Mouse (Mus musculus) CH12.LX (cell line): ENCODE measurements around the gene Hoxc10. TPM values are rescaled to one million over a fixed set of nuclear protein-coding genes. Genes with fewer than 3 reads are reported as not detected.

Experiments used
- DNase-seq: peaks from one replicate; pipeline ENCODE4 v3.0.0-alpha.2; 2013; ENCODE audit errors: extremely low read depth
- H3K27ac ChIP-seq: 2 replicates; pipeline ENCODE4 v1.5.1; 2012; ENCODE audit warnings: low read depth, mild to moderate bottlenecking, control low read depth, moderate library complexity; ENCODE audit not compliant: insufficient read depth
- H3K27me3 ChIP-seq: replicated peaks from 2 replicates; pipeline ENCODE3; 2012; ENCODE audit warnings: inconsistent platforms
- H3K36me3 ChIP-seq, 2 experiments: replicated peaks in 1 of 2; 2 replicates each; pipeline versions ENCODE3 to v1.6.1; 2012; ENCODE audit warnings: inconsistent platforms in 1 of 2, low read length in 1 of 2, mild to moderate bottlenecking in 1 of 2, mixed read lengths in 1 of 2, moderate library complexity in 1 of 2; ENCODE audit not compliant: control insufficient read depth in 1 of 2, insufficient read depth in 1 of 2
- H3K4me1 ChIP-seq, 2 experiments: 2 replicates each; pipeline ENCODE4 v1.6.1; 2012; ENCODE audit warnings: inconsistent platforms in 1 of 2, moderate library complexity in 1 of 2; ENCODE audit not compliant: insufficient read depth in 2 of 2, control insufficient read depth in 1 of 2
- H3K4me2 ChIP-seq: 2 replicates; pipeline ENCODE4 v1.6.1; 2012; ENCODE audit warnings: low read depth, mild to moderate bottlenecking, control low read depth; ENCODE audit not compliant: poor library complexity, insufficient read depth, severe bottlenecking
- H3K4me3 ChIP-seq, 3 experiments: fragments of 150-350 bp in 1 of 3; sonication (generic) in 1 of 3; replicated peaks in 1 of 3; 2 replicates each; pipeline versions ENCODE3 to v1.5.1; 2011 to 2012; ENCODE audit warnings: low read depth in 2 of 3, low read length in 2 of 3, mild to moderate bottlenecking in 2 of 3, moderate library complexity in 2 of 3, control low read depth in 1 of 3, improper control_type of control experiment in 1 of 3, inconsistent platforms in 1 of 3, mixed read lengths in 1 of 3; ENCODE audit not compliant: poor library complexity in 1 of 3
- H3K79me2 ChIP-seq: replicated peaks from 2 replicates; pipeline ENCODE4 v1.6.1; 2012; ENCODE audit warnings: mild to moderate bottlenecking, moderate library complexity; ENCODE audit not compliant: control insufficient read depth, poor library complexity, insufficient read depth, severe bottlenecking; ENCODE audit errors: extremely low read depth
- H3K9ac ChIP-seq: 2 replicates; pipeline ENCODE4 v1.6.1; 2012; ENCODE audit warnings: low read depth, mild to moderate bottlenecking, control low read depth, moderate library complexity; ENCODE audit not compliant: insufficient read depth
- H3K9me3 ChIP-seq: replicated peaks from 2 replicates; pipeline ENCODE3; 2012; ENCODE audit warnings: low read length, inconsistent platforms, mixed read lengths
- CHD2 ChIP-seq: IDR thresholded peaks from 2 replicates; pipeline ENCODE4 v1.6.1; 2011; ENCODE audit warnings: low read length, improper control_type of control experiment
- ELF1 ChIP-seq: IDR thresholded peaks from 2 replicates; pipeline ENCODE4 v1.6.1; 2014; ENCODE audit warnings: low read depth, mild to moderate bottlenecking, inconsistent platforms, low read length, improper control_type of control experiment
- JUN ChIP-seq: IDR thresholded peaks from 2 replicates; pipeline ENCODE4 v1.6.1; 2011; ENCODE audit warnings: low read depth, mild to moderate bottlenecking, low read length, improper control_type of control experiment, moderate library complexity; ENCODE audit not compliant: insufficient read depth
- MXI1 ChIP-seq: IDR thresholded peaks from 2 replicates; pipeline ENCODE4 v1.6.1; 2011; ENCODE audit warnings: mild to moderate bottlenecking, low read depth, low read length, improper control_type of control experiment
- MYC ChIP-seq: IDR thresholded peaks from 2 replicates; pipeline ENCODE4 v1.6.1; 2011; ENCODE audit warnings: low read depth, mild to moderate bottlenecking, improper control_type of control experiment, low read length
- NRF1 ChIP-seq: IDR thresholded peaks from 2 replicates; pipeline ENCODE4 v1.6.1; 2014; ENCODE audit warnings: low read depth, mild to moderate bottlenecking, inconsistent platforms, low read length, improper control_type of control experiment, moderate library complexity
- PAX5 ChIP-seq: IDR thresholded peaks from 2 replicates; pipeline ENCODE4 v1.6.1; 2012; ENCODE audit warnings: low read length, inconsistent platforms, mixed read lengths
- SIN3A ChIP-seq: IDR thresholded peaks from 2 replicates; pipeline ENCODE4 v1.6.1; 2012; ENCODE audit warnings: low read length, improper control_type of control experiment, inconsistent platforms
- UBTF ChIP-seq: IDR thresholded peaks from 2 replicates; pipeline ENCODE4 v1.6.1; 2012; ENCODE audit warnings: low read depth, mild to moderate bottlenecking, inconsistent platforms, low read length, improper control_type of control experiment, moderate library complexity
- ZC3H11A ChIP-seq: IDR thresholded peaks from 2 replicates; pipeline ENCODE4 v1.6.1; 2012; ENCODE audit warnings: low read depth, mild to moderate bottlenecking, inconsistent platforms, low read length, improper control_type of control experiment
- ZKSCAN1 ChIP-seq: IDR thresholded peaks from 2 replicates; pipeline ENCODE4 v1.6.1; 2012; ENCODE audit warnings: low read depth, inconsistent platforms, low read length, improper control_type of control experiment, borderline replicate concordance
- dilution Hi-C: fragments of 300-500 bp; cut with MboI; formaldehyde crosslinking; loops from 2 replicates; pipeline ENCODE4 v1.14.3; 2020; ENCODE audit warnings: low sequenced_read_pairs; ENCODE audit not compliant: extremely low pct_unique_long_range_greater_than_20kb, extremely low pct_ligation_motif_present
- in situ Hi-C: fragments of 300-500 bp; cut with MboI; formaldehyde crosslinking; loops from 3 replicates; pipeline ENCODE4 v1.14.3; 2019; ENCODE audit warnings: low sequenced_read_pairs, low pct_ligation_motif_present, low pct_unique_long_range_greater_than_20kb, mixed read lengths
- polyA plus RNA-seq: library from polyadenylated mRNA; unstranded; fragments of >175 nt; gene quantifications from 2 replicates; pipeline ENCODE4 v1.2.1, GENCODE M21; 2012; ENCODE audit warnings: low read depth; ENCODE audit not compliant: insufficient read length
- total RNA-seq, 2 experiments: library from RNA; depleted of rRNA; stranded (reverse); fragments of 300-350 nt in 1 of 2; fragments of >200 nt in 1 of 2; gene quantifications; 2 replicates each; pipeline ENCODE4 v1.2.3; 2012 to 2014

Gene Hoxc10
- total and polyA plus RNA-seq, 3 experiments, result 0.11 TPM; not detected in 2

DNA sequence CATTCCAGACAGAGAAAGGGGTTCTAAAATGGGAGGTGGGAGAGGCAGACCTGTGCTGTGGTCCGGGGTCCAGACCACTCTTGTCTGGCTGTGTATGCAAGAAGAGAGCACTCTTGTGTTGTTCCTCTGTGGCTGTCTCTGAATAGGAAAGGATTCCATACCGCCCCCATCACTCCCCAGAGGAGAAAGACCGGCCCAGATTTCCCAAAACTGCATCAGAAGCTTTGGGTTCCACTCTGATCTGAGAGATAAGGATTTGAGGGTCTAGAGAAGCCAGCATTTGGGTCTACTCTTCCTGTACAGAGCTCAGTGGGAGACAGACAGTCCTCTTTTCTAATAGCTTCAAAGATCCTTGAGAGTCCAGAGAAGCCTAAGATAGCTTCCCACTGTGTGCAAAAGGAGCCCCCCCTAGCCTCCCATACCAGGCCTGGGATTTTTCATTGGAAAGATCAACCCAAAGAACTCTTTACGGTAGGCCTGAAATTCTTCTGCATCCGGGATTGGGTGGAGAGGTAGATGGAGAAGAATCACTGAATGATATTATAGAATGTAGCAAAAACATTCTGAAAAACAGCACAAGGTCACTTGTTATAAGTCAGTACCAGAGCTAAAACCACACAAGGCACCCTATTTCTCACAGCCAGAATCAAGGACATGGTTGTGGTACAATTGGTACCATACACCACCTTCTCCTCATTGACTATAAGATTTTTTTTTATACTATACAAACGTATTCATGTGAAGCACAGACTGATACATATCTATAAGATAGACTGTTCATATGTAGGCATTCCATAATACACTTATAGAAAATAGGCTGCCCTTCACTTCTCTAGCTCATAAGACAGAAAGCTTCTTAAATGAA is 43.7 kb upstream of the Hoxc10 start:
- no peak overlapping the region for H3K27ac ChIP-seq
- no peak overlapping the region for H3K9ac ChIP-seq
- in situ Hi-C loops, result no loop called here
- DNase-seq, result no peak
- peaks cover 90% of the 10 kb centered on the region for H3K27me3 ChIP-seq
- peaks cover 13% of the 10 kb centered on the region for H3K9me3 ChIP-seq
- H3K4me3 ChIP-seq, result no peak overlapping the region
- H3K36me3 ChIP-seq, result no peaks in the 10 kb centered on the region
- no peak overlapping the region for H3K4me2 ChIP-seq
- dilution Hi-C loops, result no loop called here
- H3K4me1 ChIP-seq, result no peaks in the 10 kb centered on the region
- TF ChIP-seq MXI1, result no peak
- TF ChIP-seq ELF1, result no peak
- no peak for TF ChIP-seq JUN
- TF ChIP-seq ZKSCAN1, result no peak
- no peak for TF ChIP-seq SIN3A
- TF ChIP-seq, all 38 proteins: peak for 0
- no peaks in the 10 kb centered on the region for H3K79me2 ChIP-seq

DNA sequence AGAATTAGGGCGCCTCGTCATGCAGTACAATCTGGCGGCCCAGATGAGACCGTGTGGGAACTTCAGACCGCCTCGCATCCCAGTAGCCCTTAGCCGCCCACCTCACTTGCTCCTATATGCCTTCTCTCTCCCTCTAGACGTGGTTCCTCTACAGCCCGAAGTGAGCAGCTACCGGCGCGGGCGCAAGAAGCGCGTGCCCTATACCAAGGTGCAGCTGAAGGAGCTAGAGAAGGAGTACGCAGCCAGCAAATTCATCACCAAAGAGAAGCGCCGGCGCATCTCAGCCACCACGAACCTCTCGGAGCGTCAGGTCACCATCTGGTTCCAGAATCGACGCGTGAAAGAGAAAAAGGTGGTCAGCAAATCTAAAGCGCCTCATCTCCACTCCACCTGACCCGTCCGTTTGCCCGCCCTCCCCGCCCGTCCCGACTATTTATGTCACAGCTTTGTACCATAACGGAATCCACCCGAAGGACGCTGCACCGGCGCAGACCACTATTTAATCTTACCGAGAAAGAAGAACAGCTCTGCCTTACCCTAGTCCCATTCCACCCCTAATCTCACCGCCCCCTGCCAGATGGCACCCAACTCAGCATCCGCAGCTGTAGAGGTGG is 39.5 kb upstream of the Hoxc10 start:
- in situ Hi-C loops (no loop called here), dilution Hi-C loops (no loop called here)
- peaks cover 98% of the 10 kb centered on the region for H3K27me3 ChIP-seq
- H3K9me3 ChIP-seq, result peaks cover under 1% of the 10 kb centered on the region
- no peak overlapping the region for H3K4me2 ChIP-seq
- H3K27ac ChIP-seq, result no peak overlapping the region
- H3K4me3 ChIP-seq, result no peak overlapping the region
- no peak for DNase-seq
- no peaks in the 10 kb centered on the region for H3K36me3 ChIP-seq
- TF ChIP-seq ZC3H11A (no peak), PAX5 (no peak), SIN3A (no peak), CHD2 (no peak), UBTF (no peak), JUN (no peak), NRF1 (no peak), MYC (no peak)
- H3K9ac ChIP-seq, result no peak overlapping the region
- H3K4me1 ChIP-seq, result no peaks in the 10 kb centered on the region
- H3K79me2 ChIP-seq, result no peaks in the 10 kb centered on the region
